Mouse (Mus musculus): ENCODE results near the gene Ctsll3.

Gene Ctsll3

GRCm38 (mm10) chr13:60802749-60803148 is at the start of gene Ctsll3:
Gene Ctsll3, minus strand, starts transcription at chr13:60802849.
- DNase-seq, result no peak

- peak in 1 of 2 experiments; percentile 3 for DNase-seq
Measured at GRCm38 (mm10) chr13:60848241-60849120, 45.8 kb upstream of the Ctsll3 start.

GRCm38 (mm10) chr13:60843153-60843552 is 40.5 kb upstream of the Ctsll3 start:
- no peak for DNase-seq

- DNase-seq, result no peak
Measured at GRCm38 (mm10) chr13:60842703-60843102, 40.1 kb upstream of the Ctsll3 start.

- DNase-seq, result no peak
Measured at GRCm38 (mm10) chr13:60839353-60839902, 36.8 kb upstream of the Ctsll3 start.

GRCm38 (mm10) chr13:60826052-60826451 is 23.4 kb upstream of the Ctsll3 start:
- DNase-seq, result peak; percentile 17 to 40

GRCm38 (mm10) chr13:60820486-60821175 is 18.0 kb upstream of the Ctsll3 start:
- no peak for DNase-seq

GRCm38 (mm10) chr13:60819469-60819868 is 16.8 kb upstream of the Ctsll3 start:
- DNase-seq, result peak; percentile 24 to 78

GRCm38 (mm10) chr13:60813722-60814121 is 11.1 kb upstream of the Ctsll3 start:
- DNase-seq, result peak in 1 of 2 experiments; percentile 3

GRCm38 (mm10) chr13:60812768-60813167 is 10.1 kb upstream of the Ctsll3 start:
- DNase-seq, result no peak

- no peak for DNase-seq
Measured at GRCm38 (mm10) chr13:60809690-60810089, 7.0 kb upstream of the Ctsll3 start.

GRCm38 (mm10) chr13:60789466-60789865 is 13.2 kb downstream of the Ctsll3 start:
- DNase-seq, result no peak

GRCm38 (mm10) chr13:60786264-60786663 is 16.4 kb downstream of the Ctsll3 start, which contains the start of gene BC051665:
Gene BC051665, minus strand, starts transcription at chr13:60786364.
- no peak for DNase-seq

- no peak for DNase-seq
Measured at GRCm38 (mm10) chr13:60783301-60783700, 19.3 kb downstream of the Ctsll3 start.

GRCm38 (mm10) chr13:60780534-60780933 is 22.1 kb downstream of the Ctsll3 start:
- peak in 1 of 2 experiments; percentile 10 for DNase-seq

GRCm38 (mm10) chr13:60761161-60761560 is 41.5 kb downstream of the Ctsll3 start:
- no peak for DNase-seq

- DNase-seq, result no peak
Measured at GRCm38 (mm10) chr13:60760392-60760791, 42.3 kb downstream of the Ctsll3 start.

- peak; percentile 47 to 78 for DNase-seq
Measured at GRCm38 (mm10) chr13:60759136-60759535, 43.5 kb downstream of the Ctsll3 start.

GRCm38 (mm10) chr13:60757292-60757691 is 45.4 kb downstream of the Ctsll3 start:
- no peak for DNase-seq

GRCm38 (mm10) chr13:60755251-60755650 is 47.4 kb downstream of the Ctsll3 start:
- no peak for DNase-seq

- DNase-seq, result no peak
Measured at GRCm38 (mm10) chr13:60753216-60753615, 49.4 kb downstream of the Ctsll3 start.

GRCm38 (mm10) chr13:60750930-60751329 is 51.7 kb downstream of the Ctsll3 start:
- DNase-seq, result no peak

- DNase-seq, result no peak
Measured at GRCm38 (mm10) chr13:60748556-60748955, 54.1 kb downstream of the Ctsll3 start.

All from kidney, postnatal 36 days (tissue).